Mouse (Mus musculus) cerebellum, postnatal 25 days (tissue): ENCODE data around the gene Cask.
"Not testable (repeated sequence)": the region's sequence is repeated elsewhere in the genome, so short reads cannot be mapped to it uniquely, and the experiment has no call there.

Source experiments
- DNase-seq, 2 experiments: peaks; one replicate each; pipeline ENCODE4 v3.0.0; 2021; ENCODE audit warnings: mixed read lengths in 2 of 2

The Cask gene

DNA sequence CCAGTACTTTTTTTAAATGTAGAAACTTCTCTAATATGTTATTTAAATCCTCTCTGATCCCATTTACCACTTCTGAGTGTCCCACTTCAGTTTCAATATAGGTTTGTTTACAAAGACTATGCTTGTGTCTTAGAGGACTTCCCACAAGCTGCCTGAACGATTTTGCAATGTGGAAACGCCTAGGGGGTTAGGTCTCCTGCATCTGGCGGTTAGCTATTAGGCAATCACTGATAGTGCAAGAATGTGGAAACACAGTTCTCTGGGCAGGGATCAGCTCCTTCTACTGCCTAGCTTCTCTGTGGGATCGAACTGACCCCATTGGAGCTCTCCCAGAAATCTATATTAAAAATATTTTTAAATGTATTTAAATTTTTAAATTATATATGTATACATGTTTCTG, at the start of gene Cask:
Cask (minus strand) TSS at position 83 of the 400 bp plus-strand sequence.
- no peak for DNase-seq

- DNase-seq, result no peak
Measured at GRCm38 (mm10) chrX:13889976-13890375, 38.8 kb upstream of the Cask start.

DNA sequence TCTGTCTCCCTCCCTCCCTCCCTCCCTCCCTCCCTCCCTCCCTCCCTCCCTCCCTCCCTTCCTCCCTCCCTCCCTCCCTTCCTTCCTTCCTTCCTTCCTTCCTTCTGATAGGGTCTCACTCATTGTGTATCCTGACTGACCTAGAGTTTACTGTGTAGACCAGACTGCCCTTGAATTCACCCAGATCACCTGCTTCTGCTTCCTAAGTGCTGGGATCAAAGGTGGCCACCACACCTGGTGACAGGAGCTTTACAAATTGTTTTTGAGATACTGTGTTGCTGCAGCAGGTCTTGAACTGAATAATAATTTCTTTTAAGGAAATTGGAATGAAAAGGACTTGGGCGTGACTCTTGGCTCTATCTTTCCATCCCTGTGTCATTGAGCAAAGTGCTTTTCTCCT, 33.2 kb upstream of the Cask start:
- DNase-seq, result no peak

DNA sequence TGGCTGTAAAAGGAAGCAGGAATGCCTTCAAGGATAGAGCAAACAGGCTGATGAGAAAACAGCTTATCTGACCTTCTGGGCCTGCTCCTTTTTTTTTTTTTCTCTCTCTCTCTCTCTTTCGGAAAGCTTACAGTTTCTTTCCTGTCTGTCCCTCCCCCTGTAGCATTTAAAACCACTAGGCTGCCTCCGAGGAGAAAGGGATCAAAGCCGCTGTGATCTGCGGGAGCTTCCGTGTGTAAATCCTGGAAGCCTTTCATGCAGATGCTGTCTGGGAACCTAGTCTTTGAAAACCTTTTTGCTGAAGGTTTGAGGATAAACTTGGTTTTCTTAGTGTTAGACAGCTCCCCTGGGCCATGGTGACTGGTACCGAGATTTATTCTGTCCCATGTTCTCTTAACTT, 30.8 kb upstream of the Cask start:
- no peak for DNase-seq

DNA sequence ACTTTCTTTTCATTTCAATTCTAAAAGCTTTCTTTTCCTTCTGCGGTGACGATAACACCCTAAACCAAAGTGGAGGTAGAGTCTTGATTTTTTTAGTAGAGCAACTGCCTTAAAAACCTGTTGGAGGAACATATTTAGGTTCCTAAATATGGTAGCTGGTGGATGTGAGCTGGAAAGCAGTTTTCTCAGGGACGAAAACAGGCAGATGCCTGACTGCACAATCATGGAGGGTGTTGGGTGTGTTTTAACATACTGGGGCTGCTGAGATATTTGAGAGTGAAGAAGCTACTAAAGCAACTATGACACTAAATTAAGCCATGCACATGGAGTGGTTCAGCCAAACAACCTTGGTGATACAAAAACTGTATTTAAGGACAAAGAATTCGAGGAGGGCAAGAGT, 9.0 kb upstream of the Cask start:
- DNase-seq, result no peak

GRCm38 (mm10) chrX:13859051-13859450, 7.9 kb upstream of the Cask start:
- no peak for DNase-seq

DNA sequence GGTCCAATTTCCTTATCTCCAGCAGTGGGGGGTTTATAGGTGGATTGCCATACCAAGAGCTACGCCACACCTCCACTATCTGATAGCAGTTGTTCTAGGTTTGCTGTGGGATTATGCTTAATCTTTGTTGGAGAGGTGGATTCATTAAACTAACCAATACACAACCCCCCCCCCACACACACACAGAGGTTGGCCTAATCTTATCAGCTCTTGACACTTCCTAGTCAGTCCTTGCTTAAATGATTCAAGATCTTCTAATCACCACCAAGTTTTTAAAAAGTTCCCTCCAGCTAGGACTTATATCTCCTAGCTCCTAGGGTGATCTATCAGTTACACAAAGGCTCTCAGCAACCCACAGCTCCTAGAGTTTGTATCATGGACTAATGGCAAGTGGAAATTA, 2.7 kb downstream of the Cask start:
- DNase-seq, result no peak

- DNase-seq, result peak; percentile 36 to 53
Measured at GRCm38 (mm10) chrX:13847502-13847851, 3.7 kb downstream of the Cask start.

DNA sequence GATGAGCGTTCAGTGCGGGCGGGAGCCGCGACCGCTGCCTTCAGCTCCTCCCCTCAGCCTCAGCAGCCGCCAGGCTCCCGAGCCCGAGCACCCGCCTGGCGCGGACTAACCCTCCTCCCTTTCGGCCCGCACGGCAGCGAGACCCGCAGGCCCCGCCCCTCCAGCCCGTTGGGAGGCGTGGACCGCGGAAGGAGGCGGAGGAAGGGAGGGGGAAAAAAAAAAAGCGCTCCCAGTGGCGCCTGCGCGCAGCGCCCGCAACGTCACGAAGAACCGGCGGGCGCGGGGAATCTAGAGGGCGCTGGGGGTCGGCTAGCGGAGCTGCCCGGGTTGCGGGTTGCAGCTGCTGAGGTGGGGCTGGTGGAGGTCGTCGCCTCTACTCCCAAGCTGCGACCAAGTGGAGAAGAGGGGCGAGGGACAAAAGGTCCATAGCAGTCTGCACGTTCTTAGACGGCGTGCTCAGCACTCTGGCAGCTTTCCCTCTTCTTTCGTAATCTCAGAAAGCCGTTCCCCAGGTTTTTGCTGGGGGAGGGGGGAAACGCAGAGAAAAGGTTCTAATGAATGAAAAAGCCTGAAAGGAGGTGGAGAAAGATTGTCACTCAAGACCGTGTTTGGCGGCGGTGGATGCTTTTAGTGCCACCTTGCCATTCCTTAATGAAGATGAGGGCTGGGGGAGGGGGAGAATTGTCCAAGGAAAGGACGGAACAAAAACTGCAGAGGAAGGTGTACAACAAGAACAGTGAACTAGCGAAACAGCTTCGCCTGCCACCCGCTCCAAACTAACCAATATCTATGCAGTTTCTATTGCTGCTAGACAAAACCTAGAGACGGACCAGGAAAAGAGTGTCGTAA, 4.3 kb downstream of the Cask start:
- DNase-seq, result peak; percentile 90 to 94

DNA sequence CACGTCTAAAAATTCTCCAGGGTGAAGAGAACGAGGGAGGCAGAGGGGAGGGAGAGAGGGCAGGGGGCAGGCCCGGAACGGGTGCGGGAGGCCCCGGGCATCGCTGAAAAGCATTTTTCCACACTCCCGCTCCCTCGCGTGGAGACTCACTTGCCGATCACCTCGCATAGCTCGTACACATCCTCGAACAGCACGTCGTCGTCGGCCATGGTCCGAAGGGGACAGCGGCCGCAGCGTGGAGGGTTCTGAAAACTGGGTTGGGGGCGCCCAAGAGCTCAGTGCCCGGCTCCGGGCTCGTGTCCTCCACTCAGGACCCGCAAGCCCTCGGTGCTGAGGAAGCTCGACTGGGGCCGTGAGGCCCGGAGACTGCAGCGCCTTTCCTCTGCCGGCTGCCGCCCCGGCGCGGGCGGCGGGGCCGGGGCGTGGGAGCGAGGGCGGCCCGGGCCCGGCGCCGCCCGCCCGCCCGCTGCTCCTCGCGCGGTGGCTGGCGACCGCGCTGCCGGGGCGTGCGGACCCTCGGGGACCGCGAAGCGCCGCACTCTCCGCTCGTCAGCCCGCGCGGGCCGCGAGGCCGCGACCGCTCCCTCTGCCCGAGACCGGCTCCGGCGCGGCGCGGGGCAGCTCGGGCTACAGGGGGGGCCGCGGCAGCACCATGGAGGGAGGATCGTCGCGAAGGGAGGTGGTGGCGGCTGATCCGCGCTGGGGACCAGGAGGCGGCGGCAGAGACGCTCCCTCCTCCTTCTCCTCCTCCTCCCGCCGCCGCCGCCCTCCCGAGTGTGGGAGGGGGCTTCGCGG, 5.1 kb downstream of the Cask start:
- DNase-seq, result peak; percentile 64 to 66

GRCm38 (mm10) chrX:13845141-13845857, 5.9 kb downstream of the Cask start:
- DNase-seq, result peak; percentile 37 to 39

- peak in 1 of 2 experiments; percentile 29 for DNase-seq
Measured at GRCm38 (mm10) chrX:13822792-13823191, 28.4 kb downstream of the Cask start.

GRCm38 (mm10) chrX:13798754-13799153, 52.4 kb downstream of the Cask start:
- DNase-seq, result no peak

DNA sequence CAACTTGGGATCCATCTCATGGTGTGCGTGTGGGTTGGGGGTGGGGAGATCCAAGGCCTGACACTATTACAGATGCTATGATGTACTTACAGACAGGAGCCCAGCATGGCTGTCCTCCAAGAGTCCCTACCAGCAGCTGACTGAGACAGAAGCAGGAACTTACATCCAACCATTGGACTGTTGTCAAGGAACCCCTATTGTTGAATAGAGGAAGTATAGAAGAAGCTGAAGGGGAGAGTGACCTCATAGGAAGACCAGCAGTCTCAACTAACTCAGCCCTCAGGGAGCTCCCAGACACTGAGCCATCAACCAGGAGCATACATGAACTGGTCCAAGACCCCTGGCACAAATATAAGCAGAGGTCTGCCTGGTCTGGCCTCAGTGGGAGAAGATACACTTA, 85.5 kb downstream of the Cask start:
- DNase-seq, result no peak

GRCm38 (mm10) chrX:13765024-13765423, 86.1 kb downstream of the Cask start:
- DNase-seq, result no peak

- DNase-seq, result peak; percentile 22 to 49
Measured at GRCm38 (mm10) chrX:13757279-13758005, 93.7 kb downstream of the Cask start.

DNA sequence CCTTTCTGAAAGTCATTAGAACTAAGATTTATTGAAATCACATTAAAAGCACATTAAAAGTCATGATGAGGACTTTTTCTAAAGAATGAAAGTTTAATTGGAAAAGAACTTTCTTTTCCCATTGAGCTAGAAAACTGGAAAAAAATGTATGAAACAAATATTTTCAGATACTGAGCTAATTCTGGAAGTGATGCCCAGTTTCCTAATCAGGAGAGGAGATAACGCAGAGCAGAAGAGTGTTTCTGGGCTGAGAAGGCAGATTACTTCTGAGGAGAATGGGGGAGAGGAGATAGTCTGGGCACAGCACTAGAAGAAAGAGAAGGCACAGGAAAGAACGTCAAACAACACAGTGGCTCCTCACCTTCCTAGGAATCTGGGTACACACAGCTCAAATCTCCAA, 110.1 kb downstream of the Cask start:
- DNase-seq, result no peak

GRCm38 (mm10) chrX:13730785-13731184, 120.4 kb downstream of the Cask start:
- DNase-seq, result not testable (repeated sequence)

DNA sequence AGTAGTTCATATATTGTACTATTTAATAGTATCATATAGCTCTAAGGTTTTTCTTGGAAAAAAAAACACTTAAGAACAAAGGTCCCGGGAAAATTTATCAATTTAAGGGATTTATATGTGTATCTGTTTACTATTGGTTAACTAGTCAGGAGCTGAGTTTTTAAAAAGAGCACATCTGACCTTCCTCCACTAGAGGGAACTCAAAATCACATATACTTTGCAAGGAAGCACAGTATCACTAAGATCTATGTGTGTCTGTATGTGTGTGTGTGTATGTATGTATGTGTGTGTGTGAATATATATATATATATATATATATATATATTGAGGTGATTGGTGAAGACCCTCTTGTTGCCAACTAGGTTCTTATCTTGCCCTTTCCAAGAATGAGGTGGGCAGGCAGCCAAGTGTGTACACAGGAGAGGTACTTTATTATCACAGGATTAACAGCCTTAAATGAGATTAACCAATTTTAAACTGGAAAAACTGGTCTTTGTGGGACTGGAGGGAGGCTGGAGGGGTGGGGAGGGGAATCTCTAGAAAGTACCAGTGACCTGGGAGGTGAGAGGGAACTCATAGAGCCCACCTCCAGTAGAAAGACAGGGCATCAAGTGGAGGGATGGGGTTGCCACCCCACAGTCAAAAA, 121.2 kb downstream of the Cask start:
- peak in 1 of 2 experiments; percentile 27 for DNase-seq

GRCm38 (mm10) chrX:13725573-13726403, 125.4 kb downstream of the Cask start:
- no peak for DNase-seq

GRCm38 (mm10) chrX:13720296-13720829, 130.8 kb downstream of the Cask start:
- DNase-seq, result no peak
